Mouse (Mus musculus) inflammation-experienced regulatory T-cells (primary cell): ENCODE data around the gene Cplx3. TPM values are rescaled to one million over a fixed set of nuclear protein-coding genes. Genes with fewer than 3 reads are reported as not detected.

Experiments used
- polyA plus RNA-seq, 2 experiments: library from polyadenylated mRNA; unstranded; fragments of 100-300 nt; shearing (Covaris generic); gene quantifications; one replicate each; pipeline ENCODE4 v1.2.1; 2017

The Cplx3 gene
- polyA plus RNA-seq = not detected

GRCm38 (mm10) chr9:57606139-57606851 lies at the start of gene Cplx3:
Cplx3 (minus strand) TSS chr9:57606281.

GRCm38 (mm10) chr9:57653283-57653682 lies 47.2 kb upstream of the Cplx3 start, which contains the start of gene Csk:
Csk (minus strand) TSS chr9:57653631.

GRCm38 (mm10) chr9:57620674-57621073 lies 14.6 kb upstream of the Cplx3 start, which contains the start of gene Lman1l:
Lman1l (minus strand) TSS chr9:57620774.

GRCm38 (mm10) chr9:57589224-57590126 lies 16.6 kb downstream of the Cplx3 start, which contains the start of gene Ulk3:
Ulk3 (plus strand) TSS chr9:57589452.

GRCm38 (mm10) chr9:57560861-57561710 lies 45.0 kb downstream of the Cplx3 start, which contains the start of gene Scamp2:
Scamp2 (plus strand) TSS chr9:57560943.

DNA sequence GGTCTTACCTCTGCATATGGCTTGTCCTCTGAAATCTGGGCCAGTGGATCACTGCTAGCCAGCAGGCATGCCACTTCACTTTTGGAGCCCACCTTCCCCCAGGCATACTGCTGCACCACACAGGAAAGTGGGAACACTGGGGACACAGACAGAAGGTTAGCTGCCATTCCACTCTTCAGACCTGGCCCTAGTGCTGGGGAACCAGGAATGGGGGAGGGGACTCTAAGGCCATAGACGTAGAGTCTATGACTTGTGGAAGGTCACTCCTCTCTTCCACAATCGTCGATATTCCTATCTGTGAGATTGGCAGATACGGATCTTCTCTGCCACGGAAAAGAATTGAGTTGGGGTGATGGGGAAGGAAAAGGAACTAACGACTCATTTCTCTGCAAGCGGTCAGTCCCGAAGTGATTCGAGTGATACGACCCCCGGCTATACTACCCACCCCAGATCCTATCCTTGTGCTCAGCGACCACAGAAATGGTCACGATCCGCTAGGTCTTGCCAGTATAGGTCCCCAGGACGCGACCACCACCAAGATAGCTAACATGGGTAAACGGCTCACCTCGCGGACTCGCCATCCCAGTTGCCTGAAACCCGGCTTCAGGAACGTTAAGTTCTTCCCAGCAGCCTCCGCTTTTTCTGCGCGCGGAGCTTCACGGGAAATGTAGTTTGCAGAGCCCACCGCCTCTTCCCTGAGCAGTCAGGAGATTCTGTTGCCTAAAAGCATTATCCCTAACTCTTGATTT lies 53.8 kb downstream of the Cplx3 start, which contains the start of gene Mpi:
Mpi (minus strand) TSS at position 625 of the 749 bp plus-strand sequence.

Other genes starting within 250 kb of the Cplx3 start
- gene Ppcdc, start 166.2 kb downstream of the Cplx3 start, polyA plus RNA-seq = 100 to 1,000 TPM; 114 to 157 TPM
- gene Scamp5, start 138.2 kb downstream of the Cplx3 start, polyA plus RNA-seq = 1 to 10 TPM in 1 of 2 experiments, under 1 TPM in 1; 0.40 to 2.3 TPM
- 1 to 10 TPM in 1 of 2 experiments, under 1 TPM in 1; 0.51 to 3.2 TPM for gene Rpp25, start 102.3 kb downstream of the Cplx3 start, polyA plus RNA-seq
- gene Cox5a, start 85.0 kb downstream of the Cplx3 start, polyA plus RNA-seq = 100 to 1,000 TPM; 260 to 294 TPM
- gene Fam219b, start 68.8 kb downstream of the Cplx3 start, polyA plus RNA-seq = 10 to 100 TPM; 22.1 to 26.9 TPM
- 10 to 100 TPM; 17.6 to 21.5 TPM for gene Mpi, start 53.5 kb downstream of the Cplx3 start, polyA plus RNA-seq
- gene Scamp2, start 45.3 kb downstream of the Cplx3 start, polyA plus RNA-seq = 100 to 1,000 TPM in 1 of 2 experiments, 10 to 100 TPM in 1; 91.1 to 103 TPM
- 100 to 1,000 TPM in 1 of 2 experiments, 10 to 100 TPM in 1; 82.7 to 102 TPM for gene Ulk3, start 16.8 kb downstream of the Cplx3 start, polyA plus RNA-seq
- not detected for gene Lman1l, start 14.5 kb upstream of the Cplx3 start, polyA plus RNA-seq
- gene Csk, start 47.4 kb upstream of the Cplx3 start, polyA plus RNA-seq = 100 to 1,000 TPM; 182 to 188 TPM
- not detected for gene Cyp1a2, start 77.4 kb upstream of the Cplx3 start, polyA plus RNA-seq
- gene Cyp1a1, start 81.6 kb upstream of the Cplx3 start, polyA plus RNA-seq = not detected
- 10 to 100 TPM; 35.0 to 39.6 TPM for gene Edc3, start 102.3 kb upstream of the Cplx3 start, polyA plus RNA-seq
- gene Clk3, start 159.6 kb upstream of the Cplx3 start, polyA plus RNA-seq = 100 to 1,000 TPM; 117 to 167 TPM
- gene Arid3b, start 230.5 kb upstream of the Cplx3 start, polyA plus RNA-seq = 10 to 100 TPM; 40.2 to 59.5 TPM